18 mouse cellular contexts compared by ENCODE assay signal in the genomic region with DNA sequence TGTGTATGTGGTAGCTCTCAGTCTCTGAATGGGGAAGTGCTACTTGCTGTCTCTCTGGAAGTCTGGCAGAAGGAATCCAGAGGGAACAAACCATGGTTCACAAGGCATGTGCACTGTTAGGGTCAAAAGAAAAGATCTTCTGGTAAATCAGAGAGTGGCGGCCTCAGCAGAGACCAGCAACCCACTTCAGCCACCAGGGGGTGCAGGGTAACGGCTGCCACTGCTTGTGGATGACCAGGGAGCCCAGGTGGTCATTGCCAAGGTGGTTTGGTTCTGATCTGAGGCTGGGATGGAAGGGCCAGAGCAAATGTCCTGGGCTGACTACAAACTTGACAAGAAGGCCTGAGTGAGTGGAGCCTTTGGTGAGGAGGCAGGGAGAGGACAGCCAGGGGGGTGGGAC.
DNase-seq lines count a peak whose midpoint lies in the region; ATAC-seq and TF ChIP-seq lines count a peak whose summit lies in the region.
"Had no signal": no experiment of that assay in that cellular context is flagged by ENCODE, and none has a peak within 500 bp of the region (broad histone marks: within the 10 kb centered on the region; RNA-seq: fewer than 3 reads in every experiment).

No protein-coding gene starts in this region.

- peak; percentile 37 to 45 for DNase-seq in cerebellum, adult 18-20 months
- DNase-seq in cerebellum, adult 8-10 months = no peak
- peak; percentile 12 for DNase-seq in hindbrain, embryonic 10.5 days (ENCODE audit: low spot score)
- DNase-seq in liver, embryonic 14.5 days (ENCODE audit: low read depth in 3 of 3, low spot score in 3 of 3) = no peak
- DNase-seq in liver, embryonic 11.5 days (ENCODE audit: low spot score) = no peak
- DNase-seq: gastrocnemius, postnatal 25 days; heart, postnatal 36 days; kidney, adult 11 months; layer of hippocampus, postnatal 36 days; lung, adult 18-20 months; right cerebral cortex, postnatal 14 days; thymus, postnatal 4 days had no signal

- H3K27ac ChIP-seq in hindbrain, embryonic 10.5 days = no peak overlapping the region
- H3K27ac ChIP-seq in hindbrain, embryonic 13.5 days = no peak overlapping the region
- H3K27ac ChIP-seq in liver, embryonic 14.5 days = no peak overlapping the region
- no peak overlapping the region for H3K27ac ChIP-seq in liver, embryonic 11.5 days (ENCODE audit: low read depth, low read length)
- no peak overlapping the region for H3K27ac ChIP-seq in ES-Bruce4 (ENCODE audit: insufficient read depth, low read length)
- H3K27ac ChIP-seq: limb, embryonic 10.5 days had no signal

- TF ChIP-seq POLR2A in ES-Bruce4 (IDR thresholded peaks at IDR 0.05; ENCODE audit: insufficient read depth, low read length) = no peak

- no peak overlapping the region for H3K4me2 ChIP-seq in hindbrain, embryonic 13.5 days
- H3K4me2 ChIP-seq in liver, embryonic 14.5 days (ENCODE audit: low read depth) = no peak overlapping the region
- no peak overlapping the region for H3K4me2 ChIP-seq in liver, embryonic 11.5 days
- H3K4me2 ChIP-seq: heart, embryonic 11.5 days had no signal

- H3K9ac ChIP-seq in hindbrain, embryonic 13.5 days = no peak overlapping the region
- no peak overlapping the region for H3K9ac ChIP-seq in liver, embryonic 14.5 days (replicated peaks)
- H3K9ac ChIP-seq in liver, embryonic 11.5 days (ENCODE audit: low read depth, low read length) = no peak overlapping the region
- H3K9ac ChIP-seq in ES-Bruce4 (ENCODE audit: low read depth, poor library complexity, severe bottlenecking) = no peak overlapping the region

- peaks cover 15% of the 10 kb centered on the region for H3K4me1 ChIP-seq in hindbrain, embryonic 10.5 days (replicated peaks)
- H3K4me1 ChIP-seq in hindbrain, embryonic 13.5 days (replicated peaks) = peaks cover 41% of the 10 kb centered on the region
- no peaks in the 10 kb centered on the region for H3K4me1 ChIP-seq in liver, embryonic 14.5 days (replicated peaks; ENCODE audit: control insufficient read depth in 2 of 2, insufficient read depth in 2 of 2, low read length in 1 of 2)
- no peaks in the 10 kb centered on the region for H3K4me1 ChIP-seq in liver, embryonic 11.5 days (replicated peaks; ENCODE audit: control insufficient read depth, insufficient read depth, low read length)
- no peaks in the 10 kb centered on the region for H3K4me1 ChIP-seq in ES-Bruce4 (ENCODE audit: control insufficient read depth, insufficient read depth, low read length)
- H3K4me1 ChIP-seq: limb, embryonic 10.5 days had no signal

- peak; percentile 40 for TF ChIP-seq CTCF in liver, embryonic 14.5 days (IDR thresholded peaks at IDR 0.05; ENCODE audit: low read depth)
- TF ChIP-seq CTCF in ES-Bruce4 (IDR thresholded peaks at IDR 0.05; ENCODE audit: low read depth, low read length) = peak; percentile 57

- 60% methylated on average over 2 of the region's 2 CpGs for WGBS in hindbrain, embryonic 10.5 days
- 56% methylated on average over 2 of the region's 2 CpGs for WGBS in hindbrain, embryonic 13.5 days
- 30% methylated on average over 2 of the region's 2 CpGs for WGBS in liver, embryonic 14.5 days (ENCODE audit: insufficient replicate concordance)
- 46% methylated on average over 2 of the region's 2 CpGs for WGBS in liver, embryonic 11.5 days

- TF ChIP-seq EP300 in liver, embryonic 14.5 days (IDR thresholded peaks at IDR 0.05; ENCODE audit: low read depth) = no peak
- TF ChIP-seq EP300 in ES-Bruce4 (IDR thresholded peaks at IDR 0.05; ENCODE audit: insufficient read depth, low read depth, low read length) = no peak

- H3K4me3 ChIP-seq in hindbrain, embryonic 10.5 days = no peak overlapping the region
- H3K4me3 ChIP-seq in hindbrain, embryonic 13.5 days = no peak overlapping the region
- H3K4me3 ChIP-seq in liver, embryonic 14.5 days (ENCODE audit: insufficient read depth in 1 of 2, low read depth in 2 of 2, low read length in 2 of 2) = no peak overlapping the region
- no peak overlapping the region for H3K4me3 ChIP-seq in liver, embryonic 11.5 days (ENCODE audit: low read depth, low read length)
- no peak overlapping the region for H3K4me3 ChIP-seq in ES-Bruce4 (ENCODE audit: low read depth, low read length)
- H3K4me3 ChIP-seq: erythroblast, embryonic 14.5 days; limb, embryonic 10.5 days had no signal

- peaks cover 6% of the 10 kb centered on the region; the same call in 1 of the 2 replicates for H3K27me3 ChIP-seq in hindbrain, embryonic 10.5 days (ENCODE audit: insufficient read depth, poor library complexity, severe bottlenecking)
- no peaks in the 10 kb centered on the region for H3K27me3 ChIP-seq in hindbrain, embryonic 13.5 days
- H3K27me3 ChIP-seq in liver, embryonic 14.5 days (ENCODE audit: control insufficient read depth, insufficient read depth, low read length) = no peaks in the 10 kb centered on the region
- H3K27me3 ChIP-seq in liver, embryonic 11.5 days (replicated peaks; ENCODE audit: control insufficient read depth, insufficient read depth, low read length) = no peaks in the 10 kb centered on the region
- H3K27me3 ChIP-seq in ES-Bruce4 (ENCODE audit: control insufficient read depth, insufficient read depth, low read length, poor library complexity, severe bottlenecking) = no peaks in the 10 kb centered on the region

- H3K36me3 ChIP-seq in hindbrain, embryonic 10.5 days = no peaks in the 10 kb centered on the region
- no peaks in the 10 kb centered on the region for H3K36me3 ChIP-seq in hindbrain, embryonic 13.5 days
- no peaks in the 10 kb centered on the region for H3K36me3 ChIP-seq in liver, embryonic 14.5 days (replicated peaks; ENCODE audit: control insufficient read depth, insufficient read depth, low read depth)
- no peaks in the 10 kb centered on the region for H3K36me3 ChIP-seq in liver, embryonic 11.5 days (ENCODE audit: control insufficient read depth, insufficient read depth, low read length)
- no peaks in the 10 kb centered on the region for H3K36me3 ChIP-seq in ES-Bruce4 (ENCODE audit: control insufficient read depth, insufficient read depth, low read length, poor library complexity, severe bottlenecking)
- H3K36me3 ChIP-seq: limb, embryonic 10.5 days had no signal

- ATAC-seq in hindbrain, embryonic 13.5 days (ENCODE audit: low FRiP score) = no peak
- no peak for ATAC-seq in liver, embryonic 14.5 days (ENCODE audit: insufficient read depth)
- ATAC-seq in liver, embryonic 11.5 days (replicated peaks; ENCODE audit: low FRiP score) = no peak
- no peak for ATAC-seq in frontal cortex, adult (ENCODE audit: low TSS enrichment)

- H3K9me3 ChIP-seq in hindbrain, embryonic 10.5 days = no peaks in the 10 kb centered on the region
- no peaks in the 10 kb centered on the region for H3K9me3 ChIP-seq in hindbrain, embryonic 13.5 days
- H3K9me3 ChIP-seq in liver, embryonic 14.5 days (ENCODE audit: control insufficient read depth, low read length) = no peaks in the 10 kb centered on the region
- H3K9me3 ChIP-seq in liver, embryonic 11.5 days (ENCODE audit: control insufficient read depth, low read length) = no peaks in the 10 kb centered on the region
- no peaks in the 10 kb centered on the region for H3K9me3 ChIP-seq in ES-Bruce4 (replicated peaks; ENCODE audit: control insufficient read depth, insufficient read depth, low read length, poor library complexity, severe bottlenecking)
- H3K9me3 ChIP-seq: limb, embryonic 10.5 days had no signal

Comparison
In these comparisons a context has a peak if more than half of its experiments do, and no peak if none do; other contexts are left out.
1. DNase-seq: peak in cerebellum, adult 18-20 months (2 of 2) and hindbrain, embryonic 10.5 days (single experiment); none in cerebellum, adult 8-10 months (single experiment), liver, embryonic 14.5 days (0 of 3) and liver, embryonic 11.5 days (single experiment).